Mouse (Mus musculus) heart, postnatal 0 days (tissue): ENCODE data around the gene Cyfip2.

ENCODE experiments used
- CTCF ChIP-seq: IDR thresholded peaks from 2 replicates; pipeline ENCODE4 v1.5.1; 2016; ENCODE audit warnings: antibody characterized with exemption, control low read depth, low read depth
- EP300 ChIP-seq: IDR thresholded peaks from 2 replicates; pipeline ENCODE4 v1.6.1; 2016; ENCODE audit warnings: antibody characterized with exemption, low read depth

DNA sequence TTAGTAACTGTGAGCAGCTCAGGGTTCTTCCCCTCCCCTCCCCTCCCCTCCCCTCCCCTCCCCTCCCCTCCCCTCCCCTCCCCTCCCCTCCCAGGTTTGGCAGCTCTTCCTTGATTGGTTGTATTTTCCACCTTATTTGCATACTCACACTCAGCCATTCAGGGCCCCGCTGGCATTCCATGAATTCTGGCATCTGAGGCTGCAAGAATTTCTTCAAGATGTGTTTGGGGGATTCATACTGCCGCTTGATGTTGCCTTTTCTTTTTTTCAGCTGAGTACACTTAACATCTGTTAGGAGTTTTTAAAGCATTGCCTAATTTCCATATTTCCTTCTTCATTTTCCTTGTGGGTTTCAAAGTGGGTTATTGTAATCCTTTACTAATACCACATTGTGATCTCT is 124.4 kb downstream of the Cyfip2 start:
- no peak for TF ChIP-seq CTCF
- no peak for TF ChIP-seq EP300
